8 mouse cellular contexts compared by ENCODE assay signal in the genomic region with DNA sequence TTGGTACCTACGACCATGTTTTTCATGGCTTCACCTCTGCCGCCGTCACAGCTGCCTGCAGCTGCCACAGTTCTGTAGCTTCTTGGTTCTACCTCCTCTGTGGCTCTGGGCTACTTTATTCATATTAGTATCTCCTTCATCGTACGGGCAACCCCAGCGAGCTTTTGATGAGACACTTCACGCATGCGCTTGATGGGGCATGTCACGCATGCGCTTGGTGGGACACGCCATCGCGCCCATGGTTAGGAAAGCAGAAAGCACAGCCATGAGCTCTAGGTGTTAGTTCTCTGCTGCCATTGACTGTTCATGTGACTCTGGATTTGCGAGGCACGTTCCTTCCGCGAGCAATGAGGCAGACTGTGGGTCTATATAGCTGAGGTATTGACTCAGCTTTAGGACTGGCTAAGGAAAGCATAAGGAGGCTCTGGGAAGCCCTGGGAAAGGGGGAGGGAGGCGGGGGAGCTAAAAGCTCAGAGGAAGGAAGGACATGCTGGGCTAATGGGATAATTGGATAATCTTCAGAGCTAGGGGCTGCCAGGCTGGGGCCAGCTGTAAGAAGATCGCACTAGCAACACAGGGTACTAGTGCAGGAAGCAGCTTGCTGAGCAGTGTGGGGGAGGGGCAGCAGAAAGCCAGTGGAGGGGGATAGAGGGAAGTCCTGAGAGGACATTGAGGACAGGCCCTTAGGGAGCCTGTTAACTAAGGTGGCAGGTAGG. TPM values are rescaled to one million over a fixed set of nuclear protein-coding genes. Genes with fewer than 3 reads are reported as not detected.
DNase-seq lines count a peak whose midpoint lies in the region; ATAC-seq and TF ChIP-seq lines count a peak whose summit lies in the region.

No protein-coding gene starts in this region.

- H3K9me3 ChIP-seq in lung, embryonic 14.5 days (ENCODE audit: low read depth, low read length), result no peaks in the 10 kb centered on the region
- no peaks in the 10 kb centered on the region for H3K9me3 ChIP-seq in hindbrain, embryonic 12.5 days (replicated peaks)
- H3K9me3 ChIP-seq in neural tube, embryonic 14.5 days (ENCODE audit: control insufficient read depth, low read length), result no peaks in the 10 kb centered on the region

- no peak for TF ChIP-seq CTCF in lung, embryonic 14.5 days (IDR thresholded peaks at IDR 0.05; ENCODE audit: low read depth)

- peak; percentile 39; the same call in 1 of the 2 replicates for ATAC-seq in lung, embryonic 14.5 days (ENCODE audit: insufficient read depth)
- ATAC-seq in hindbrain, embryonic 12.5 days (ENCODE audit: low FRiP score), result peak; percentile 67
- peak; percentile 35; the same call in 1 of the 2 replicates for ATAC-seq in neural tube, embryonic 14.5 days (ENCODE audit: low read depth)

- DNase-seq in adrenal gland, postnatal 14 days, result peak; percentile 42
- no peak for DNase-seq in adrenal gland, adult 18-20 months (ENCODE audit: low spot score in 2 of 2)
- DNase-seq in lung, embryonic 14.5 days, result peak; percentile 52
- no peak for DNase-seq in lung, postnatal 25 days (ENCODE audit: low spot score)
- DNase-seq in frontal cortex, postnatal 25 days (ENCODE audit: low spot score in 2 of 2), result no peak
- no peak for DNase-seq in frontal cortex, postnatal 10 days (ENCODE audit: low spot score in 2 of 2)

- H3K27me3 ChIP-seq in lung, embryonic 14.5 days (ENCODE audit: insufficient read depth, low read length), result no peaks in the 10 kb centered on the region
- no peaks in the 10 kb centered on the region for H3K27me3 ChIP-seq in hindbrain, embryonic 12.5 days
- no peaks in the 10 kb centered on the region for H3K27me3 ChIP-seq in neural tube, embryonic 14.5 days (ENCODE audit: control insufficient read depth, insufficient read depth, low read length)

- peak overlapping the region; percentile 36; the same call in 1 of the 2 replicates for H3K27ac ChIP-seq in lung, embryonic 14.5 days (ENCODE audit: low read depth)
- no peak overlapping the region for H3K27ac ChIP-seq in hindbrain, embryonic 12.5 days
- no peak overlapping the region for H3K27ac ChIP-seq in neural tube, embryonic 14.5 days (ENCODE audit: low read depth, low read length)

- H3K9ac ChIP-seq in lung, embryonic 14.5 days, result no peak overlapping the region
- H3K9ac ChIP-seq in hindbrain, embryonic 12.5 days, result no peak overlapping the region
- no peak overlapping the region for H3K9ac ChIP-seq in neural tube, embryonic 14.5 days (replicated peaks; ENCODE audit: low read depth, low read length)

- H3K36me3 ChIP-seq in lung, embryonic 14.5 days (ENCODE audit: insufficient read depth), result no peaks in the 10 kb centered on the region
- no peaks in the 10 kb centered on the region for H3K36me3 ChIP-seq in hindbrain, embryonic 12.5 days
- H3K36me3 ChIP-seq in neural tube, embryonic 14.5 days (ENCODE audit: control insufficient read depth, insufficient read depth, low read length), result no peaks in the 10 kb centered on the region

- WGBS in lung, embryonic 14.5 days, result 70% methylated on average over 19 of the region's 19 CpGs
- WGBS in hindbrain, embryonic 12.5 days, result 74% methylated on average over 19 of the region's 19 CpGs
- WGBS in neural tube, embryonic 14.5 days, result 76% methylated on average over 19 of the region's 19 CpGs

- H3K4me3 ChIP-seq in lung, embryonic 14.5 days (ENCODE audit: low read depth, low read length), result no peak overlapping the region
- H3K4me3 ChIP-seq in hindbrain, embryonic 12.5 days, result no peak overlapping the region
- H3K4me3 ChIP-seq in neural tube, embryonic 14.5 days (ENCODE audit: low read depth, low read length), result no peak overlapping the region

- H3K4me1 ChIP-seq in lung, embryonic 14.5 days (ENCODE audit: insufficient read depth), result peaks cover 7% of the 10 kb centered on the region
- peaks cover 6% of the 10 kb centered on the region; the same call in 1 of the 2 replicates for H3K4me1 ChIP-seq in hindbrain, embryonic 12.5 days
- no peaks in the 10 kb centered on the region for H3K4me1 ChIP-seq in neural tube, embryonic 14.5 days (ENCODE audit: control insufficient read depth, insufficient read depth, low read length)

- no peak overlapping the region for H3K4me2 ChIP-seq in lung, embryonic 14.5 days
- H3K4me2 ChIP-seq in hindbrain, embryonic 12.5 days (replicated peaks), result no peak overlapping the region
- no peak overlapping the region for H3K4me2 ChIP-seq in neural tube, embryonic 14.5 days (ENCODE audit: low read depth, low read length)

RNA-seq across cellular contexts. Expression of a gene that starts 43.4 kb away (rescaled TPM):
- total RNA-seq in adrenal gland, postnatal 14 days (2021), result 2.4 and 24.2 TPM in 2 replicates
- 1 to 10 TPM; 1.1 to 1.5 TPM for total RNA-seq in adrenal gland, adult 18-20 months (2021)
- 0.17 and 0.76 TPM in 2 replicates for polyA plus RNA-seq in lung, embryonic 14.5 days (2014; fragmentation: Nextera tagmentation; extraction: Ambion mirVana)
- 0.16 TPM in 1 of 2 replicates, not detected in the other for polyA plus RNA-seq in hindbrain, embryonic 12.5 days (2016; fragmentation: Nextera tagmentation; extraction: Ambion mirVana)
- polyA plus RNA-seq in neural tube, embryonic 14.5 days (2014; fragmentation: Nextera tagmentation; extraction: Ambion mirVana), result 0.13 and 0.15 TPM in 2 replicates

Comparison
In these comparisons a context has a peak if more than half of its experiments do, and no peak if none do; other contexts are left out.
1. DNase-seq: peak in adrenal gland, postnatal 14 days (single experiment) and lung, embryonic 14.5 days (single experiment); none in adrenal gland, adult 18-20 months (0 of 2), lung, postnatal 25 days (single experiment), frontal cortex, postnatal 25 days (0 of 2) and frontal cortex, postnatal 10 days (0 of 2).
2. Peak in every context shown above with its lines, with median percentiles within 50 percentile points of each other: ATAC-seq.